Mouse (Mus musculus) stomach, embryonic 16.5 days (tissue): ENCODE data around the gene Tgfbr3. TPM values are rescaled to one million over a fixed set of nuclear protein-coding genes. Genes with fewer than 3 reads are reported as not detected.
A peak's percentile ranks its signal among the peaks of the same experiment; 100 is the strongest.
"Not testable (repeated sequence)": the region's sequence is repeated elsewhere in the genome, so short reads cannot be mapped to it uniquely, and the experiment has no call there.

Experiments used
- ATAC-seq: fragments of 200-750 bp; cut with Nextera tagmentation; 2 replicates; pipeline ENCODE4 v1.8.0; 2017; ENCODE audit warnings: moderate number of reproducible peaks, moderate TSS enrichment; ENCODE audit not compliant: insufficient read depth, low FRiP score
- H3K27ac ChIP-seq: fragments of 300-500 bp; sonication (generic); 2 replicates; pipeline ENCODE4 v1.5.1; 2014; ENCODE audit warnings: low read length
- H3K27me3 ChIP-seq: fragments of 300-500 bp; sonication (generic); 2 replicates; pipeline ENCODE4 v1.6.1; 2014; ENCODE audit warnings: low read length, control low read depth, mixed read lengths; ENCODE audit not compliant: control insufficient read depth, insufficient read depth
- H3K36me3 ChIP-seq: fragments of 300-500 bp; sonication (generic); 2 replicates; pipeline ENCODE4 v1.6.1; 2014; ENCODE audit warnings: low read length; ENCODE audit not compliant: control insufficient read depth, insufficient read depth
- H3K4me1 ChIP-seq: fragments of 300-500 bp; sonication (generic); 2 replicates; pipeline ENCODE4 v1.6.1; 2014; ENCODE audit warnings: low read length, control low read depth, mixed read lengths; ENCODE audit not compliant: control insufficient read depth, insufficient read depth
- H3K4me2 ChIP-seq: fragments of 300-500 bp; sonication (generic); 2 replicates; pipeline ENCODE4 v1.6.1; 2014; ENCODE audit warnings: low read depth, low read length, mixed read lengths
- H3K4me3 ChIP-seq: fragments of 300-500 bp; sonication (generic); replicated peaks from 2 replicates; pipeline ENCODE4 v1.5.1; 2014; ENCODE audit warnings: mild to moderate bottlenecking, low read length
- H3K9ac ChIP-seq: fragments of 300-500 bp; sonication (generic); 2 replicates; pipeline ENCODE4 v1.6.1; 2014; ENCODE audit warnings: low read length
- H3K9me3 ChIP-seq: fragments of 300-500 bp; sonication (generic); replicated peaks from 2 replicates; pipeline ENCODE4 v1.6.1; 2016; ENCODE audit warnings: low read length, control low read depth; ENCODE audit not compliant: control insufficient read depth
- WGBS: fragments of 180-500 bp; shearing (Covaris S2); extraction: QIAGEN DNeasy Blood & Tissue Kit; methylation state at CpG from one replicate; pipeline ENCODE4 v1.1.7; 2014; 5-methylcytosine and 5-hydroxymethylcytosine counted together
- polyA plus RNA-seq: library from polyadenylated mRNA; unstranded; fragments of >200 nt; fragmentation: Nextera tagmentation; extraction: Ambion mirVana; gene quantifications from 2 replicates; pipeline ENCODE4 v1.2.1, GENCODE M21; 2015

Gene Tgfbr3
- polyA plus RNA-seq, 1 experiment from 2014 or later, result 31.1 TPM

- H3K4me1 ChIP-seq, result peaks cover 59% of the 10 kb centered on the region
- H3K4me3 ChIP-seq, result no peak overlapping the region
- H3K27me3 ChIP-seq, result no peaks in the 10 kb centered on the region
- no peak overlapping the region for H3K9ac ChIP-seq
- no peak overlapping the region for H3K4me2 ChIP-seq
- no peaks in the 10 kb centered on the region for H3K36me3 ChIP-seq
- WGBS, result 50% methylated on average over 6 of the region's 6 CpGs
- H3K9me3 ChIP-seq, result no peaks in the 10 kb centered on the region
- peak overlapping the region; percentile 7; the same call in 1 of the 2 replicates for H3K27ac ChIP-seq
- ATAC-seq, result no peak
These were observed 52.5 kb downstream of the Tgfbr3 start for GRCm38 (mm10) chr5:107236975-107237374.

GRCm38 (mm10) chr5:107236039-107236438 lies 53.4 kb downstream of the Tgfbr3 start:
- Histone ChIP-seq H3K4me2 (no peak overlapping the region), H3K9ac (no peak overlapping the region), H3K36me3 (no peaks in the 10 kb centered on the region), H3K4me1 (peaks cover 59% of the 10 kb centered on the region), H3K27ac (no peak overlapping the region), H3K27me3 (no peaks in the 10 kb centered on the region), H3K9me3 (no peaks in the 10 kb centered on the region), H3K4me3 (no peak overlapping the region)
- whole genome bisulfite sequencing, result 80% methylated on average over 5 of the region's 5 CpGs
- no peak for ATAC-seq

- no peak overlapping the region; the same call in 1 of the 2 replicates for H3K9ac ChIP-seq
- ATAC-seq, result no peak
- H3K27ac ChIP-seq, result peak overlapping the region; percentile 50
- no peak overlapping the region for H3K4me3 ChIP-seq
- WGBS, result 40% methylated on average over 14 of the region's 14 CpGs
- no peak overlapping the region for H3K4me2 ChIP-seq
- no peaks in the 10 kb centered on the region for H3K36me3 ChIP-seq
- peaks cover 50% of the 10 kb centered on the region for H3K4me1 ChIP-seq
- H3K27me3 ChIP-seq, result no peaks in the 10 kb centered on the region
- no peaks in the 10 kb centered on the region for H3K9me3 ChIP-seq
These were observed 55.8 kb downstream of the Tgfbr3 start for GRCm38 (mm10) chr5:107233366-107234354.

GRCm38 (mm10) chr5:107230189-107230588 lies 59.2 kb downstream of the Tgfbr3 start:
- H3K27ac ChIP-seq, result no peak overlapping the region
- peaks cover 2% of the 10 kb centered on the region; the same call in 1 of the 2 replicates for H3K36me3 ChIP-seq
- H3K4me3 ChIP-seq, result no peak overlapping the region
- H3K27me3 ChIP-seq, result no peaks in the 10 kb centered on the region
- H3K4me1 ChIP-seq, result peaks cover 19% of the 10 kb centered on the region
- no peak overlapping the region for H3K9ac ChIP-seq
- H3K4me2 ChIP-seq, result no peak overlapping the region
- WGBS, result 63% methylated on average over 6 of the region's 6 CpGs
- H3K9me3 ChIP-seq, result no peaks in the 10 kb centered on the region
- no peak for ATAC-seq

- no peak overlapping the region for H3K27ac ChIP-seq
- peaks cover 8% of the 10 kb centered on the region for H3K4me1 ChIP-seq
- no peak for ATAC-seq
- no peak overlapping the region for H3K4me2 ChIP-seq
- 79% methylated on average over 9 of the region's 9 CpGs for WGBS
- no peaks in the 10 kb centered on the region for H3K27me3 ChIP-seq
- H3K4me3 ChIP-seq, result no peak overlapping the region
- H3K36me3 ChIP-seq, result peaks cover 2% of the 10 kb centered on the region; the same call in 1 of the 2 replicates
- no peaks in the 10 kb centered on the region for H3K9me3 ChIP-seq
- H3K9ac ChIP-seq, result no peak overlapping the region
These were observed 60.4 kb downstream of the Tgfbr3 start for GRCm38 (mm10) chr5:107229037-107229436.

GRCm38 (mm10) chr5:107227580-107227979 lies 61.8 kb downstream of the Tgfbr3 start:
- Histone ChIP-seq H3K27me3 (no peaks in the 10 kb centered on the region), H3K4me3 (no peak overlapping the region), H3K9ac (no peak overlapping the region), H3K27ac (no peak overlapping the region), H3K4me1 (peaks cover 6% of the 10 kb centered on the region), H3K36me3 (peaks cover 2% of the 10 kb centered on the region; the same call in 1 of the 2 replicates), H3K4me2 (no peak overlapping the region), H3K9me3 (no peaks in the 10 kb centered on the region)
- no peak for ATAC-seq

GRCm38 (mm10) chr5:107224820-107225417 lies 64.5 kb downstream of the Tgfbr3 start:
- H3K4me3 ChIP-seq, result no peak overlapping the region
- H3K9ac ChIP-seq, result no peak overlapping the region
- H3K4me1 ChIP-seq, result peaks cover 14% of the 10 kb centered on the region
- H3K27me3 ChIP-seq, result no peaks in the 10 kb centered on the region
- no peaks in the 10 kb centered on the region for H3K9me3 ChIP-seq
- 77% methylated on average over 7 of the region's 7 CpGs for WGBS
- no peak overlapping the region for H3K27ac ChIP-seq
- no peak for ATAC-seq
- H3K36me3 ChIP-seq, result peaks cover 2% of the 10 kb centered on the region; the same call in 1 of the 2 replicates
- H3K4me2 ChIP-seq, result no peak overlapping the region

GRCm38 (mm10) chr5:107224151-107224550 lies 65.3 kb downstream of the Tgfbr3 start:
- peaks cover 14% of the 10 kb centered on the region for H3K4me1 ChIP-seq

GRCm38 (mm10) chr5:107223483-107223882 lies 65.9 kb downstream of the Tgfbr3 start:
- not testable (repeated sequence) for ATAC-seq, H3K36me3 ChIP-seq, H3K27me3 ChIP-seq, H3K27ac ChIP-seq, H3K9me3 ChIP-seq, H3K4me2 ChIP-seq, H3K4me3 ChIP-seq, H3K9ac ChIP-seq
- WGBS, result 83% methylated on average over 2 of the region's 2 CpGs
- peaks cover 14% of the 10 kb centered on the region for H3K4me1 ChIP-seq

More at GRCm38 (mm10) chr5:107224151-107224550, 65.3 kb downstream of the Tgfbr3 start:
- WGBS, result 48% methylated on average over 5 of the region's 5 CpGs
- Histone ChIP-seq H3K9ac (no peak overlapping the region), H3K4me2 (no peak overlapping the region), H3K36me3 (peaks cover 2% of the 10 kb centered on the region; the same call in 1 of the 2 replicates), H3K4me3 (no peak overlapping the region), H3K27ac (no peak overlapping the region), H3K9me3 (no peaks in the 10 kb centered on the region), H3K27me3 (no peaks in the 10 kb centered on the region)
- ATAC-seq, result no peak
